Mouse (Mus musculus) myocyte (in vitro differentiated cells): ENCODE data around the gene Art3. TPM values are rescaled to one million over a fixed set of nuclear protein-coding genes. Genes with fewer than 3 reads are reported as not detected.
A peak's percentile ranks its signal among the peaks of the same experiment; 100 is the strongest.

ENCODE experiments used
- H3K27me3 ChIP-seq: one replicate; pipeline ENCODE4 v1.6.1; 2011; ENCODE audit not compliant: control insufficient read depth, insufficient read depth, insufficient read length
- H3K36me3 ChIP-seq: one replicate; pipeline ENCODE4 v1.6.1; 2011; ENCODE audit not compliant: control insufficient read depth, insufficient read depth
- H3K4me2 ChIP-seq: one replicate; pipeline ENCODE4 v1.6.1; 2011; ENCODE audit warnings: low read depth, control low read depth
- H3K4me3 ChIP-seq: one replicate; pipeline ENCODE4 v1.5.1; 2011; ENCODE audit warnings: mild to moderate bottlenecking, control low read depth, moderate library complexity
- H3K79me2 ChIP-seq: one replicate; pipeline ENCODE4 v1.6.1; 2011; ENCODE audit not compliant: control insufficient read depth, insufficient read depth
- H3ac ChIP-seq: one replicate; pipeline ENCODE4 v1.6.1; 2011; ENCODE audit not compliant: control insufficient read depth, insufficient read length
- CEBPB ChIP-seq: IDR thresholded peaks from 2 replicates; pipeline ENCODE4 v1.6.1; 2011; ENCODE audit warnings: mild to moderate bottlenecking, moderate library complexity; ENCODE audit not compliant: poor library complexity, insufficient read depth, severe bottlenecking
- E2F4 ChIP-seq: IDR thresholded peaks from one replicate; pipeline ENCODE4 v1.6.1; 2011; ENCODE audit warnings: mild to moderate bottlenecking, control low read depth, moderate library complexity; ENCODE audit not compliant: insufficient read depth
- MAX ChIP-seq: IDR thresholded peaks from one replicate; pipeline ENCODE4 v1.6.1; 2011; ENCODE audit warnings: low read depth, mild to moderate bottlenecking, control low read depth
- MYOD1 ChIP-seq, 3 experiments: IDR thresholded peaks; one replicate each; pipeline ENCODE4 v1.6.1; 2011; ENCODE audit warnings: control low read depth in 2 of 3, low read depth in 2 of 3, mild to moderate bottlenecking in 2 of 3, moderate library complexity in 1 of 3; ENCODE audit not compliant: insufficient read length in 2 of 3, control insufficient read depth in 1 of 3
- MYOG ChIP-seq, 3 experiments: IDR thresholded peaks; one replicate each; pipeline ENCODE4 v1.6.1; 2011; ENCODE audit warnings: control low read depth in 2 of 3, low read depth in 2 of 3, mild to moderate bottlenecking in 2 of 3; ENCODE audit not compliant: insufficient read length in 2 of 3, control insufficient read depth in 1 of 3, insufficient read depth in 1 of 3
- POLR2A ChIP-seq: IDR thresholded peaks from one replicate; pipeline ENCODE4 v1.6.1; 2011; ENCODE audit warnings: low read depth, mild to moderate bottlenecking, control low read depth, moderate library complexity; ENCODE audit not compliant: insufficient read length
- POLR2AphosphoS2 ChIP-seq: IDR thresholded peaks from one replicate; pipeline ENCODE4 v1.6.1; 2011; ENCODE audit warnings: low read depth, control low read depth; ENCODE audit not compliant: insufficient read length
- REST ChIP-seq: IDR thresholded peaks from one replicate; pipeline ENCODE4 v1.6.1; 2011; ENCODE audit warnings: mild to moderate bottlenecking, control low read depth, moderate library complexity; ENCODE audit not compliant: insufficient read depth, insufficient read length
- SRF ChIP-seq: IDR thresholded peaks from one replicate; pipeline ENCODE4 v1.6.1; 2011; ENCODE audit warnings: low read depth; ENCODE audit not compliant: control insufficient read depth, insufficient read length
- TCF12 ChIP-seq: IDR thresholded peaks from one replicate; pipeline ENCODE4 v1.6.1; 2011; ENCODE audit warnings: mild to moderate bottlenecking, control low read depth; ENCODE audit not compliant: poor library complexity, insufficient read depth, severe bottlenecking
- TCF3 ChIP-seq: IDR thresholded peaks from one replicate; pipeline ENCODE4 v1.6.1; 2011; ENCODE audit warnings: low read depth, control low read depth; ENCODE audit not compliant: insufficient read length
- USF1 ChIP-seq: IDR thresholded peaks from one replicate; pipeline ENCODE4 v1.6.1; 2011; ENCODE audit warnings: low read depth, mild to moderate bottlenecking, control low read depth, moderate library complexity
- polyA plus RNA-seq: library from polyadenylated mRNA; unstranded; fragments of >200 nt; fragmentation: generic; extraction: Trizol; gene quantifications from one replicate; pipeline ENCODE4 v1.2.1, GENCODE M21; 2012; ENCODE audit warnings: missing spikeins

Art3 gene
- polyA plus RNA-seq, 1 experiment, result 3.8 TPM

- H3ac ChIP-seq, result no peak overlapping the region
- no peak overlapping the region for H3K4me3 ChIP-seq
- H3K36me3 ChIP-seq, result no peaks in the 10 kb centered on the region
- no peaks in the 10 kb centered on the region for H3K27me3 ChIP-seq
- H3K79me2 ChIP-seq, result no peaks in the 10 kb centered on the region
- no peak overlapping the region for H3K4me2 ChIP-seq
- TF ChIP-seq USF1, result peak; percentile 15
- no peak for TF ChIP-seq REST
Measured at GRCm38 (mm10) chr5:92403562-92404399, 72.2 kb downstream of the Art3 start.

GRCm38 (mm10) chr5:92404400-92404678 lies 72.7 kb downstream of the Art3 start:
- no peak for TF ChIP-seq MYOD1 (IDR thresholded peaks at IDR 0.05; ENCODE audit: control insufficient read depth in 1 of 3, insufficient read length in 2 of 3, low read depth in 2 of 3)
- no peak for TF ChIP-seq CEBPB
- no peak for TF ChIP-seq USF1
- no peak for TF ChIP-seq MAX
- no peak for TF ChIP-seq REST
- TF ChIP-seq POLR2AphosphoS2, result no peak
- TF ChIP-seq TCF12, result no peak
- TF ChIP-seq TCF3, result no peak
- TF ChIP-seq MYOG (IDR thresholded peaks at IDR 0.05; ENCODE audit: control insufficient read depth in 1 of 3, insufficient read depth in 1 of 3, insufficient read length in 2 of 3, low read depth in 2 of 3), result no peak
- no peak overlapping the region for H3ac ChIP-seq
- H3K4me3 ChIP-seq, result no peak overlapping the region
- H3K27me3 ChIP-seq, result no peaks in the 10 kb centered on the region
- no peak overlapping the region for H3K4me2 ChIP-seq
- no peaks in the 10 kb centered on the region for H3K36me3 ChIP-seq
- no peaks in the 10 kb centered on the region for H3K79me2 ChIP-seq

GRCm38 (mm10) chr5:92409361-92410155 lies 77.9 kb downstream of the Art3 start:
- Histone ChIP-seq H3K79me2 (no peaks in the 10 kb centered on the region), H3ac (no peak overlapping the region), H3K4me3 (no peak overlapping the region), H3K4me2 (no peak overlapping the region), H3K36me3 (no peaks in the 10 kb centered on the region), H3K27me3 (no peaks in the 10 kb centered on the region)
- TF ChIP-seq POLR2A (no peak), MAX (no peak), MYOG (IDR thresholded peaks at IDR 0.05; ENCODE audit: control insufficient read depth in 1 of 3, insufficient read depth in 1 of 3, insufficient read length in 2 of 3, low read depth in 2 of 3) (no peak), CEBPB (no peak), E2F4 (no peak), REST (no peak), TCF12 (no peak), TCF3 (no peak), POLR2AphosphoS2 (no peak), MYOD1 (IDR thresholded peaks at IDR 0.05; ENCODE audit: control insufficient read depth in 1 of 3, insufficient read length in 2 of 3, low read depth in 2 of 3) (no peak), SRF (no peak), USF1 (no peak)

- H3K36me3 ChIP-seq, result no peaks in the 10 kb centered on the region
- TF ChIP-seq POLR2AphosphoS2, result no peak
- no peak for TF ChIP-seq E2F4
- TF ChIP-seq MAX, result no peak
- TF ChIP-seq CEBPB, result no peak
- no peak for TF ChIP-seq MYOG (IDR thresholded peaks at IDR 0.05; ENCODE audit: control insufficient read depth in 1 of 3, insufficient read depth in 1 of 3, insufficient read length in 2 of 3, low read depth in 2 of 3)
- no peak for TF ChIP-seq POLR2A
- no peak for TF ChIP-seq TCF12
- TF ChIP-seq SRF, result no peak
- no peak for TF ChIP-seq USF1
- no peak for TF ChIP-seq MYOD1 (IDR thresholded peaks at IDR 0.05; ENCODE audit: control insufficient read depth in 1 of 3, insufficient read length in 2 of 3, low read depth in 2 of 3)
Measured at GRCm38 (mm10) chr5:92410486-92410885, 78.9 kb downstream of the Art3 start.

More at GRCm38 (mm10) chr5:92410486-92410885, 78.9 kb downstream of the Art3 start:
- Histone ChIP-seq H3K27me3 (no peaks in the 10 kb centered on the region), H3ac (no peak overlapping the region), H3K4me3 (no peak overlapping the region), H3K79me2 (no peaks in the 10 kb centered on the region), H3K4me2 (no peak overlapping the region)
